Mouse (Mus musculus) embryonic stem cell, embryonic (primary cell): ENCODE data around the gene Capn13.

ENCODE experiments used
- CTCF ChIA-PET, 4 experiments: fragments of 300-600 bp in 2 of 4; fragments of 350-600 bp in 2 of 4; sonication (Branson Sonifier 250); formaldehyde crosslinking; loops; one replicate each; lab custom pipeline; 2022; ENCODE audit warnings: inconsistent platforms in 2 of 4; lab: Charles Lee
- POLR2A ChIA-PET, 4 experiments: fragments of 300-600 bp in 2 of 4; fragments of 350-600 bp in 2 of 4; sonication (Branson Sonifier 250); formaldehyde crosslinking; loops; one replicate each; lab custom pipeline; 2022; ENCODE audit warnings: antibody characterized with exemption in 4 of 4, inconsistent platforms in 1 of 4; lab: Charles Lee

Capn13 gene

DNA sequence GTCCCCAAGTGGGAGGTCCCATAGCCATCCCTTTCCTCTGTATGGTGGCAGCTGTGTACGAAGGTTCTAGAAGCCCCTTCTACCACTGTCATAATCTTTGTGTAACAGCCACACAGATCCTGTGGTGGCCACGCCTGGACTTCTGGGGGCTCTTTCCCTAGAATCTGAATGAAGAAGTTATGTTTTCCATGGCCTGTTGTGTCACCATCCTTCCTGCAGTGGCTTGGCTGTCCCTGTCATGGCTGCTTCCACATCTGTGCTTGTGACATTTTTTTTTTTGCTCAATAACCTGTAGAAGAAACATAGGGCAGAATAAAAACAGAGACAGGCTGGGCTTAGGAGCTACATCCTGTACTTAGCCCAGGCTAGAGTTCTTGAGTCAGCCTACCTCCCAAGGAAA, at the start of gene Capn13:
Gene Capn13 (minus strand): TSS at position 5 of the 400 bp plus-strand sequence.
- ChIA-PET POLR2A (interaction anchor here in 1 of 4 experiments (0.7 kb wide), 1 partner anchor 384 kb away, joined by 4 read pairs; no protein-coding TSS in a partner anchor), CTCF (no interaction called here)

DNA sequence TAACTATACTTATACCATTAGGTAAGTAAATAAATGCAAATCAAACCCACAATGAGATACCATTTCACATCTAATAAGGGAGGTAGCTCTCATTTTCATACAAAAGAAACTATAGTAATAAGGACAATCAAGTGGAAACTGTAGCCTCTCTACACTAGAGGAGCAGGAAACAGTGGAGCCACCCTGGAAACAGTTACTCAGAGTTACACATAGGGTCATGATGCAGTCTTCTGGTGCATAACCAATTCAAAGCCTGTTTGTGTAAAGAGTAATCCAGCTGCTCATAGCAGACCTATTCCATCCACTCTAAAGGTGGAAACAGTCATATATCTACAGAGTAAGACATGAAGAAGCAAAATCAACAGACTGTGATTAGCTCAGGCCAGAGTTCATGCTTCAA, 48.4 kb upstream of the Capn13 start:
- ChIA-PET CTCF (no interaction called here), POLR2A (interaction anchor here in 1 of 4 experiments (0.6 kb wide), 1 partner anchor 526 kb away, joined by 3 read pairs; no protein-coding TSS in a partner anchor)

DNA sequence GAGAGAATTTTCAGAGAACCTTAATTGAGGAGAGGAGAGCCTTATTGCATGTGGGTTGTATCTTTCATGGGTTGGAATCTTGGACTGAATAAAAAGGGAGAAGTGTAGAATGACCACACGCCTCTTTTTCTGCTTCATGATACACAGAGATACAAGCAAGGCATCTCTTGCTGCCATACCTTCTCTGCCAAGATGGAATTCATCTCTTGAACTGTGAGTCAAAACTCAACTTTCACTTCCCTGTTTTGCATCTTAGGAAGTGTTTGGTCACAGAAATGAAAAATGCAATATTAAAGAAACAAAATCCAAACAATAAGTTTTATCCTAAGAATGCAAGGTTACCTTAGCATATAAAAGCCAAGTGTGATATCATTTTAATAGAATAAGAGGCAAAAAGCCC, 40.1 kb upstream of the Capn13 start:
- ChIA-PET CTCF (no interaction called here), POLR2A (no interaction called here)

DNA sequence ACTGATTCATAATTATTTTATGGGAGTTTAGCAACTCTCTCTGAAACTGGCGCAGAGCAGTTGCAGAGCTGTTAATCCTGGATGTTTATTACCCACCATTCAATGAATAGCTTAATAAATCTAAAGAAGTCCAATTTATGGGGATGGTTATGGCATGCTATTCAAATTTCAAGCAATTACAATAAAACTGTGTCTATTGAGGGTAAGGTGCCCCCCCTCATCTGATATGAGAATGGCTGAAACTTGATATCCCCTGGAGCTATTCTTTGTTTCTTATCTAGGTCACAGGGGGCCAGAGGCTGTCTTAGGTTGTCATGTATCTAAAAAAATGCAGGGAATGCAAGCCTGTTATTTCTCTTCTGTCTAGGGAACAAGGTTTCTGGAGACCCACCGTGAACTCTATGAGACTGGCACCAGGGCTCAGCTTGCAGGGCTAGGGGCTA, 31.9 kb upstream of the Capn13 start:
- POLR2A ChIA-PET, result interaction anchor here in 1 of 4 experiments (0.6 kb wide), 1 partner anchor 396 kb away, joined by 3 read pairs; no protein-coding TSS in a partner anchor
- CTCF ChIA-PET, result no interaction called here

DNA sequence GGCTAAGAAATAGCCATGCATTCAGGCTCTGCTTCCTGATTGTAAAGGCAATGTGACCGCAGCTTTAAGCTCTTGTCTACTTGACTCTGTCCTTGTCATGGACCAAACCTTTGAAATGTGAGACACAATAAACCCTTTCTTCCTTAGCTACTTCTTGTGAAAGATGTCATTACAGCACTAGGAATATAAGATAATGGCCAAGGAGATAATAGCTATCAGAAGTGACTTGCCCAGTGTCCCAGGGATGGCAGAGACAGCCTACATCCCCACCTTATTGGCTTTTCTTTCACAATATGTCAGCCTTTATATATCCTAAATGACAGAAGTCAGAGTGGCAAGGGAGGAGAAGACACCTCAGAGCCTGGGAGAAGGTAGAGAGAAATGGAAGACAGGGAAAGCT, 31.4 kb upstream of the Capn13 start:
- CTCF ChIA-PET, result no interaction called here
- POLR2A ChIA-PET, result no interaction called here

DNA sequence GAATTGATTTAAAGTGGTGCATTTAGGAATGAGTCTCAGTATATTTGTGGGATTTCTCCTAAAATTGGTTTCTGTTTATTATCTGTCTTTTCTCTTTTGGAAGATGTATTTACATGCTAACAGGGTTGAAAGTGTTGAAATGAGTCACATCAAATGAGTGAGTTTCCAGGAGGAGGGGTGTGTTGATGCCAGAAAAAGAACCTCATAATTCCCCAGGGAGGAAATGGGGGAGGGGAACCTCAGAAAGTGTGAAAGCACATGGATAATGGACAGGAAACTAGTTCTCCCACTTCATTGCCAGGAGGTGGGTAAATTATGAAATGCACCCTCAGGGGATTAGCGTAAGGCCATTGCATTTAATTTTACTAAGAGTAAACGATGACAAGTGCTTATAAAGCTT, 16.7 kb upstream of the Capn13 start:
- POLR2A ChIA-PET, result no interaction called here
- CTCF ChIA-PET, result no interaction called here

DNA sequence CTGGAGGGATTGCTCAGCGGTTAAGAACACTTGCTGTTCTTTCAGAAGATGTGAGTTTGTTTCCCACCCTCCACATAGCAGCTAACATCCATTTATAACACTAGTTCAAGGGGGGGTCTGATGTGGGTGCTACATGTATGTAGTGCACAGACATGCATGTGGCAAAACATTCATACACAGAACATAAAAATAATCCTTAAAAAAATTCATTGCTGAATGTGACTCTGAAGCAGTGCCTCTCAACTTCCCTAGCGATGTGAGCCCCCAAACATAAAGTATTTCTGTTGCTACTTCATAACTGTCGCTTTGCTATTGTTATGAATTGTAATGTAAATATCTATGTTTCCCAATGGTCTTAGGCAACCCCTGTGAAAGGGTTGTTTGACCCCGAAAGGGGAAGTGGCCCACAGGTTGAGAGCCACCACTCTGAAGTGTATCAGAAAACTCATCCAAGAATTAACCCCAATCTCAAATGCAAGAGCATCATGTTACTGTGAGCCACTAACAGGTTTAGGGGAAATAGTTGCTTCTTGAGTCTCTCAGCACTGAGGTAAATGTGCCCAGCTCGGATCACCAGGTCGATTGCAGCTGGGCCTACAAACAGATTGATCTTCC, 15.6 kb upstream of the Capn13 start:
- POLR2A ChIA-PET, result no interaction called here

DNA sequence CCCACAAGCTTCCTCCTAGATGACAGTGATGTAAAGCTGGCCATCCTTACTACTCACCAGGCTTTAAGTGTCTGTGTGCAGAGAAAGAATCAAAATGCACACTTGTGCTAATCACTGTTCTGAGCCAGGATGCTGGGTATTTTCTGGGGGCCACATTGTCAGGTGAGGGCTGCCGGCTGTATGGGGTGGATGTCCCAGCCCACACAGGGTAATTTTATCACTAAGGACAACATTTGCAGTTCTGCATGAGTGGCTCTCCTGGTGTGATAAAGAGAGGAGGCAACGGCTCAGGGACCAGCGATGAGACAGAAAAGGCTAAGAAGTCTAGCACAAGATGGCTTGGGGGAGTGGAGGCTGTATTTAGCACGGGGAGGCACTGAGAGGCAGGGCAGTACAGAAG, 11.2 kb upstream of the Capn13 start:
- ChIA-PET POLR2A (no interaction called here), CTCF (no interaction called here)

More for the DNA sequence above, 15.6 kb upstream of the Capn13 start:
- CTCF ChIA-PET, result no interaction called here

DNA sequence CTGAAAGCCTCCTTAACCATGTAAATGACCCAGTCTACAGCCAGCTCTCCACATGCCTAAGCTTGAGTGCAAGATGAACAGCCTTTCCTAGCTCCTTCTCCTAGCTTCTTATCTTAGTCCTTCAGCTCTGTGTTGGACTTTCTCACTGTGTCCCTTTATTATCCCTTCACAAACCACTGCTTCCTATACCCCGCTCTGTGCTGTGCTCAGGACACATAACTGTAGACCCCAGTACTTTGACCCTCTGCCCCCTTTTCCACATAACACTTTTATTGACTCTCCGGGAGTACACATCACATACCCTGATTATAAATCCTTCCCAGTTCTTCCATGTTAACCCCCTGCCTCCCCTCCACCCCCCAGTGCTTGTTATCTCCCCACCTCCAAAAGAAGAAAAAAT, 606 bp upstream of the Capn13 start:
- CTCF ChIA-PET, result no interaction called here
- POLR2A ChIA-PET, result interaction anchor here in 2 of 4 experiments (0.7 kb wide), 2 partner anchors 341 to 385 kb away, joined by 3 to 4 read pairs; no protein-coding TSS in a partner anchor

DNA sequence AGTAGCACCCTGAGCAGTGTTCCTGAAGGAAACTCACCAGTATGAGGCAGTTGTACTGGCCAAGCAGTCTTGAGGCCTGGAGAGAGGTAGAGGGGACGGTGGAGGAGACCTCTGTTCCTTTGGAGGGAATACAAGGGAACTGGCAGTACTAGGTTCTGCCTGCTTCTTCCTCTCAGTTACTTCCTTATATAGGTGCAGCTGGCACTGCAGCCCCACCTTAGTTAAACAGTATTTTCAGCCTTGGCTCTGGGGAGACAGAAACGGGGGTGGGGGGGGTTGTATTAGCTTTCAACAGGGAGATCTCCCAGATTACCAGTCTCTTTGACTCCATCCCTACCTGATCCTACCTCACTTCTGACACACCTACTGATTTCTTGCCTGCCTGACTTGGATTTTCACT, 1.5 kb downstream of the Capn13 start:
- CTCF ChIA-PET, result no interaction called here
- POLR2A ChIA-PET, result no interaction called here

DNA sequence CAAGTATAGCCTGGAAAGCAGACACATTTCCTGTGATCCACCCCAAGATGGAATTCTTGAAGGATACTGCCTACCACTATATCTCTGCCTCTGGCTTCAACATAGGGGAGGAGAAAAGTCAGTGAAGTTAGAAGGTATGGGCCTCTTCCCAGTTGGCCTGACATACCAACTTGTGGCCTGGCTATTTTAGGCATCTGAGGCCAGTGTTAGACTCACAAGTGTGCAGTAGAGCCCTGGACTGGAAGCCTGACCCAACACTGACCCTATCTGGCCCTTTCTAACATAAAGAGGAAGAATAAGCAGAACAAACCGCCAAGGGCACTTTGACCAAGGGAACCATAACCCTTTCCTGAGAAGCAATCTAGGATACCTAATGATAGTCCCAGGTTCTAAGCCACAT, 7.3 kb downstream of the Capn13 start:
- ChIA-PET CTCF (no interaction called here), POLR2A (no interaction called here)

DNA sequence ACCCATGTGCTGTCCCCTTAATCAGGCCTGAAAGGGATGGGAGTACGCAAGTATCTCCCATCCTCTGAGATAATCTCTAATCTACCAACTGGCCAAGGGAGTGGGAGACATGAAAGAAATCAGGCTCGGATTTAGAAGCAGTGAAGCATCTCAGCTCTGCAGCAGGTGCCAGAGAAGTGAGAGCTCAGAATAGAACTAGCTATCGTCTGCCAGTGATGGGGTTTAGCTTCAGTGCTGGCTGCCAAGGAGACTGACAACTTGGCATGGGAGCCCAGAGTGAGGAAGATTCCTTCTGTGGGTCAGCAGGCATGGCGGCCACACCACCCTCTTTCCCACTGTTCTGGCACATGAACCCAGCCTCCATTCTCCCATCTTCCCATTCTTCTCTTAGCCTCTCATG, 8.9 kb downstream of the Capn13 start:
- CTCF ChIA-PET, result no interaction called here
- POLR2A ChIA-PET, result no interaction called here

DNA sequence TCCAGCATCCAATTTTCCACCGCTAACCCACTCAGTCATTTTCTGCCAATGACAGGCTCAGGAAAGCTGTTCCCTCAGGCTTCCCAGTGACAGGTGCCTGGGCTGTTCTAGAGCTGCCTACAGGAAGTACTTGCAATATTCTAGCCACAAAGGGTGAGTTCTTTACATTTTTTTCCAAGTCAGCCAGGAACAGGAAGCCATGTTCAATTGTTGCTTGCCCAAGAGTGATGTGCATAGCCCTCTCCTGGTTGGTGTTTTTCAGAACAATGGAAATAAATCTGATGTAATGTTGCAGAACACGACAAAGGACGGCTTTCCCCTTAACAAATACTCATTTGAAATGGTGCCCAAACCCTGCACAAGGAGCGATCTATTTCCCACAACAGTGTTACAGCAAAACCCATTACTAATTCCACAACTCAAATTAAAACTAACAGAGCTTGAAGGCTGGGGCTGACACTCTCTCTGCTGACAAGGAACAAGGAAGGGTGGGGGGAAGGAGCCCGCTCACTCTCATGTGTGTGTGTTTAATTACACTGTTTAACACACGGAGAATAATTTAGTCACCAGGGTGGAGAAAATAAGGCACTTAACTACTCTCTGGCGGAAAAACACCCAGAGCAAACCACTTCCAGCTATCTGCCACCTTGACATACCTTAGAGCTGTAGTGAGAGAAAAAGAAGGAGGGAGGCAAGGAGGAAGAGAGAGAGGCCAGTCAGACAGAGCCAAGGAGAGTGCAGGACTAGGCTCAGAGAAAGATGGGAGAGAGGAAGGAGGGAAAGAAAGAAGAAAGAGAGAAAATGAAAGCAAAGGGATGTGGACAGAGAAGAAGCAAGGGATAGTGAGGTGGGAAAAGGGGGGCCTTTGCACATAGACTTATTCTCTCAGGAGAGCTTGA, 10.2 kb downstream of the Capn13 start:
- POLR2A ChIA-PET, result no interaction called here
- CTCF ChIA-PET, result interaction anchor here in 1 of 4 experiments (0.6 kb wide), 1 partner anchor 146 kb away, joined by 12 read pairs; no protein-coding TSS in a partner anchor

DNA sequence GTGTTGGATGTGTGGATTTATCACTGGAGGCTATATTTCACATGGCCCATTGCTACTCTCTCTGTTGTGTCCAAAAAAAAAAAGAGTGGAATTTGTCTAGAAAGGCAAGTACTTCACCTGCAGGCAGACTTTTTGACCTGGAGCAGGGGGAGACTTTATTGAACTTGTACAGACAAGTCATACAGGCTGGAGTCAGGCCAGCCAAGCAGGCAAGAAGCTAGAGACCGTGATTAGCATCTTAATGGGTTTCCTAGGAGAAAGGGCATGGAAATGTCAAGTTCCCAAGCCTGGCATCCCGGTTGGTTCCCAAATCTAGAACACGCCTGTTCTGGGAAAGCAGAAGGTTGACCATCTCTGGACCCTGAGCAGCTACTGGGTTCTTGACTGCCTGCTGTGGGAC, 11.3 kb downstream of the Capn13 start:
- ChIA-PET CTCF (interaction anchor here in 1 of 4 experiments (0.6 kb wide), 1 partner anchor 475 kb away, joined by 6 read pairs; no protein-coding TSS in a partner anchor), POLR2A (interaction anchor here in 2 of 4 experiments (0.7 kb wide), 3 partner anchors 38 to 913 kb away, joined by 3 read pairs; no protein-coding TSS in a partner anchor)

DNA sequence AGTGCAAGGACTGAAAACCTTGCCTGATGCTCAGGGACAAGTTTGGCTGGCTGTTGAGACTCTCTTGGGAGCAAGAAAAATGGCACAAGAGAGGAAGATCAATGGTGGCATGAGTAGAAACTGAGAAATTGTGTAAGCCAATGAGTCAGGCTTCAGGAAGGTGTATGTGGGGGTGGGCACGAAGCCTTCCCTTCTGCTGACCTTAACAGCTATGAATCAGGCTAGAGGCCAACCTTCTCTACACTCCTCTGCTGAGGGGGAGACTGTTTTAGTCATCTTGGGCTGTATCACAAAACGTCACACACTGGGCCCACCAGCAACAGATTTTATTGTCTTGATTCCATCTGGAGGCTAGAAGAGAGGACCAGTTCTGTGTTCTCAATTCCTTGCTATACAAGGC, 14.1 kb downstream of the Capn13 start:
- CTCF ChIA-PET, result interaction anchor here in 1 of 4 experiments (0.6 kb wide), 1 partner anchor 8 kb away, joined by 3 read pairs; no protein-coding TSS in a partner anchor
- POLR2A ChIA-PET, result no interaction called here

DNA sequence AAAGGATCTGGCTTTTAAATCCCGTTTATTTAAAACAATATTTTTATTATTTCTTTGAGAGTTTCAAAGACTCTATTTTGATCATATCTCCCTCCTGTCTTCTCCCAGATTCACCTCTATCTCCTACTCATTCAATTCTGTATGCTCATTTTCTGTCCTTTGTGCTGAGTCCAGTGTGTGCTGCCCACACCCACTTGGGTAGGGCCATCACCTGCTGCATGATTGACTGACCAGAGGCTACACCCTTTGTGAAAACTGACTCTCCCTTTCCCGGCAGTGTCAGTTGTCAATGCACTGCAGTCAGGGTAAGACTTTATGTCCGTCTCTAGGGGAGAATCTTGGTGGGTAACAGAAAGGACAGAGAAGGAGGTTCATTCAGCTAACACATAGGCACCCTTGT, 14.7 kb downstream of the Capn13 start:
- ChIA-PET POLR2A (no interaction called here), CTCF (interaction anchor here in 1 of 4 experiments (0.6 kb wide), 1 partner anchor 9 kb away, joined by 3 read pairs; no protein-coding TSS in a partner anchor)

DNA sequence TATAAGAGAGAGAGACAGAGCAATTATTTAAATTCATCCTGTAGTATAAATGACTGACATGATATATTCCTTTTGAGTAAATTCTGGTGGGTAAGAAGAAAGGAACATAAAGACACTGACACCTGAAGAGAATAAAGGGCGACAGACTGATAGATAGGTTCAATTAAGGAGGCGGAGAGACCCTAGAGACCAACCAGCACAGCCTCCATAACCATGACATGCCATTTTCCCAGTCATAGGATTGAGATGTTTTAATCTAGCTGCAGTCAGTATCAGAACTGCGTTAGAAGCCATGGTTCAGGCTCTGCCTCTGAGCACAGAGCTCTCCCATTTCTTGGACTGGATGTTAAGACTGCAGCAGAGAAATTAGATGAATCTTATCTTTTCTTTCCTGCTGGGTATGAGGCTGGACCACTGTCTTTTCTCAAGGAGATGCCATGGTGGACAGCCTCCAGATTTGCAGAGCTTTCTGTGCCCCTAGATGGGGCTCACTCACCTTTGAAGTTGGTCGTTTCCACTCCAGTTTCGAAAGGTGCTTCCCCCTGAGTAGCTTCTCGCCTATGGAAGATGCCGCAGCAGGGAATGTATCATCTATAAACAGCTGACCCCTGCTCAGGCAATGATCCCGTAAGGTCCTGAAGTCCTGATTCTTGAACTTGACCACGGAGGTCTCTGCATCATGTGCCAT, 18.2 kb downstream of the Capn13 start:
- ChIA-PET POLR2A (no interaction called here), CTCF (interaction anchor here in 2 of 4 experiments (0.5 to 0.6 kb wide), 4 partner anchors 18 to 1720 kb away, joined by 3 to 7 read pairs (median 3); no protein-coding TSS in a partner anchor)

DNA sequence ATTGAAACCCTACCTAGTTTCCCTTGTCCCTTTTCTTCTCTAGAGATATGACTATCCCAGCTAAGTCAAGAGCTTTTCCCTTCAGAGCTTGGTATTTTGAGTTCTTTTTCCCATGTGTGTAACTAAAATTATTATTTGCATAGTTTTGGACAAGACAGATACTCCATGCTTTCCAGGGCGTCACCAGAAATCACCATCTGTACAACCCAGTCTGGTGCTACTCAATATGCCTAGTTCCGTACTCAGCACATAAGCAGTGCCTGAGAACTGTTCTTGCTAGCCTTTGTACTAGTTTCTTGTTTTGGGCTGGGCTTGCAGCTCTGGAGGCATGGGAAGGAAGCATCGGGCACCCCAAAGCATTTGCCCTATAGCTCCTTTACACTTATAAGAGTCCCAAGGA, 19.0 kb downstream of the Capn13 start:
- ChIA-PET POLR2A (no interaction called here), CTCF (no interaction called here)

DNA sequence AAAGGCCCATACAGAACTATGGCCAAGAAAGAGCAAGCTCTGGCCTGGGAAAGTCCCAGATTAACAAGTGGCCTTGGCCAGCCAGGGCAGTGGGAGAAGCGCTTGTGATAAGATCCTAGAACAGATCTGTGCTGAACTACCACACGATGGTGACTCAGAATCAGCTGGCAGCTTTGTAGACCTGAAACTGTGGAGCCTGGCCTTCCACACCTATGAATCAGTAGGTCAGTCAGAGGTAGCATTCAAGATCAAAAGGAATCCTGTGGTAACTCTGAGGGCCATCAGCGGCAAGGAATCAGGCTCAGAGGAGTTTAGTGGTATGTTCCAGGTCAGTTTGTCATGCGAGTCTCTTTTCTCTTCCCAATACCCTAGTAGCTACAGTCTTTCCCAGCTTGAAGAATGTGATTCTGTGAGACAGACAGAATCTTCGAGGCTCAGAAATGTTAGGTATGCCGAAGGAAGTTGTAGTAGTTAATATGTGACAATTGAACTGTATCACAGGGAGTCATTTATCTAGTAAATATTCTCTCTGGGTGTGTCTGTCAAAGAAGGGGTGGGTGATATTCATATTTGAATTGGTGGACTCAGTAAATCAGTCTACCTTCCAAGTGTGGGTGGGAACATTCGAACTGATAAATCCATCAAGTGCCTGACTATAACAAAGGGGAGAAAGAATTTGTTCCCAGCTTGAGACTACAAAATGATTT, 22.7 kb downstream of the Capn13 start:
- ChIA-PET CTCF (no interaction called here), POLR2A (no interaction called here)
